Mouse (Mus musculus): ENCODE data around the gene Atp1a2. TPM values are rescaled to one million over a fixed set of nuclear protein-coding genes. Genes with fewer than 3 reads are reported as not detected.

Atp1a2 gene
- polyA plus RNA-seq, 1 experiment from 2014 or later: 17.6 TPM

DNA sequence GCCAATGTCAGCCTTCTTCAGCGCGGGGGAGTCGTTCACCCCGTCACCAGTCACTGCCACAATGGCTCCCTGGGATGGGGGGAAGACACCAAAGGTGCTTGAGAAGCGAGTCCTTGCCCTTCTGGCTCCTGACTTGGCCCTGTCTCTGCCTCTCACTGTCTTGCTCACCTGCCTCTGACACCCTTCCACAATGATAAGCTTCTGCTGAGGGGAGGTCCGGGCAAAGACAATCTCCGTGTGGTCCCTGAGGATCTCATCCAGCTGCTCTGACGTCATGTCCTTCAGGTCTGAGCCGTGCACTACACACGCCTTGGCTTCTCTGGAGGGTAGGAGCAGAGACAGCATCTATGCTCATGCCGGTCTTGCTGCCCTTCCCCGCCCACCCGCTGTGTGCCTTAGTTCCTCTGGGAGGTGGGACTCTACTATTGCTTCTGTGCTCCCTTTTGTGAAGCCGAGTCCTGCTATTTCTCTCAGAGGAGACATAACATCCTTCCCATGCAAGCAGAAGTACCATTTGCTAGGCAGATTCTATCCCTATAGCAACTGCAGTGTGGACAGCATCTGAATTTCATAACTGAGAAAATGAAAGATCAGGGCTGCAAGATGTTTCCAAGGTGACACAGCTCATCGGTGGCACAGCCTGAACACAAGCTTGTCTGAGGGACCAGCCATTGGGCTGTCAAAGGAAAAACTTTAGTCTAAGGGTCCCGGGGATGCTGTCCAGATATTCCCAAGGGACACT is 17.9 kb downstream of the Atp1a2 start:
- Histone ChIP-seq H3K27me3 (no peaks in the 10 kb centered on the region), H3K9me3 (replicated peaks) (no peaks in the 10 kb centered on the region), H3K27ac (no peak overlapping the region), H3K9ac (no peak overlapping the region), H3K4me3 (no peak overlapping the region), H3K4me2 (no peak overlapping the region), H3K4me1 (no peaks in the 10 kb centered on the region), H3K36me3 (ENCODE audit: poor library complexity, severe bottlenecking) (0 out of 2 replicates have a peak, but pooled peaks cover 6% of the 10 kb centered on the region)
- ATAC-seq: no peak
- 83% methylated on average over 16 of the region's 16 CpGs for WGBS

GRCm38 (mm10) chr1:172278328-172278727 is 19.5 kb downstream of the Atp1a2 start:
- 93% methylated on average over 13 of the region's 13 CpGs for WGBS
- Histone ChIP-seq H3K36me3 (ENCODE audit: poor library complexity, severe bottlenecking) (no peaks in the 10 kb centered on the region), H3K4me1 (no peaks in the 10 kb centered on the region), H3K4me2 (no peak overlapping the region), H3K27ac (no peak overlapping the region), H3K9me3 (replicated peaks) (no peaks in the 10 kb centered on the region), H3K27me3 (no peaks in the 10 kb centered on the region), H3K9ac (no peak overlapping the region), H3K4me3 (no peak overlapping the region)
- no peak for ATAC-seq

DNA sequence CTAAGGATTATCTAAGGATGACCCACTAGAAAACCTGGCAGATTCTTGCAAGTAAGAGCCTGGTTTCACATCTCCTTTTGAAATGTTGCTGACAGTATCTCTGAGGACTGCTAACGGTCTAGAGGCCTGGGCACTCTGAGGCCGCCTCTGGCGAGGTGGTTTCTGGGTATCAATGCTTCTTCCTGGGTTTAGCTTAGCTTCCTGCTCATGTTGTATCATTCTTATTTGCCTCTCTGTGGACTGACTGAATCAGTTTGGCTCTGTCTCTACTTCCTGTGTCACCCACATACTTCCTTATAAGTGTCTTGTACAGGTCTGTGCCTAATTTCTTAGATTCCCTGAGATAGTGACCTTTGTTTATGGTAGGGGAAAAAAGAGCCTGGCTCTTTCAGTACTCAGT is 20.7 kb downstream of the Atp1a2 start:
- WGBS: 73% methylated on average over 3 of the region's 3 CpGs
- no peak overlapping the region for H3K4me2 ChIP-seq

GRCm38 (mm10) chr1:172274547-172274946 is 23.3 kb downstream of the Atp1a2 start:
- no peak overlapping the region for H3K27ac ChIP-seq
- H3K4me1 ChIP-seq: peaks cover 11% of the 10 kb centered on the region
- H3K36me3 ChIP-seq (ENCODE audit: poor library complexity, severe bottlenecking): no peaks in the 10 kb centered on the region
- 79% methylated on average over 5 of the region's 5 CpGs for WGBS
- H3K9ac ChIP-seq: no peak overlapping the region
- no peak overlapping the region for H3K4me2 ChIP-seq
- H3K27me3 ChIP-seq: no peaks in the 10 kb centered on the region
- no peak for ATAC-seq
- H3K9me3 ChIP-seq (replicated peaks): no peaks in the 10 kb centered on the region
- H3K4me3 ChIP-seq: no peak overlapping the region

More for the DNA sequence above, 20.7 kb downstream of the Atp1a2 start:
- peaks cover 1% of the 10 kb centered on the region; the same call in 1 of the 2 replicates for H3K4me1 ChIP-seq
- no peaks in the 10 kb centered on the region for H3K27me3 ChIP-seq
- no peaks in the 10 kb centered on the region for H3K36me3 ChIP-seq (ENCODE audit: poor library complexity, severe bottlenecking)
- no peak for ATAC-seq
- no peak overlapping the region for H3K4me3 ChIP-seq
- no peak overlapping the region; the same call in 1 of the 2 replicates for H3K27ac ChIP-seq
- no peaks in the 10 kb centered on the region for H3K9me3 ChIP-seq (replicated peaks)
- no peak overlapping the region for H3K9ac ChIP-seq

- no peak overlapping the region for H3K9ac ChIP-seq
- WGBS: 63% methylated on average over 5 of the region's 5 CpGs
- no peak for ATAC-seq
These were observed 23.7 kb downstream of the Atp1a2 start for GRCm38 (mm10) chr1:172274116-172274515.

GRCm38 (mm10) chr1:172273386-172273785 is 24.5 kb downstream of the Atp1a2 start:
- Histone ChIP-seq H3K27me3 (no peaks in the 10 kb centered on the region), H3K4me2 (no peak overlapping the region), H3K4me3 (no peak overlapping the region), H3K9ac (no peak overlapping the region), H3K9me3 (replicated peaks) (no peaks in the 10 kb centered on the region), H3K4me1 (peaks cover 11% of the 10 kb centered on the region), H3K36me3 (ENCODE audit: poor library complexity, severe bottlenecking) (no peaks in the 10 kb centered on the region), H3K27ac (no peak overlapping the region)
- ATAC-seq: no peak
- 93% methylated on average over 6 of the region's 6 CpGs for WGBS

More at GRCm38 (mm10) chr1:172274116-172274515, 23.7 kb downstream of the Atp1a2 start:
- Histone ChIP-seq H3K27ac (no peak overlapping the region), H3K4me1 (peaks cover 11% of the 10 kb centered on the region), H3K4me2 (no peak overlapping the region), H3K36me3 (ENCODE audit: poor library complexity, severe bottlenecking) (no peaks in the 10 kb centered on the region), H3K4me3 (no peak overlapping the region), H3K9me3 (replicated peaks) (no peaks in the 10 kb centered on the region), H3K27me3 (no peaks in the 10 kb centered on the region)

GRCm38 (mm10) chr1:172271765-172272164 is 26.1 kb downstream of the Atp1a2 start:
- Histone ChIP-seq H3K27ac (0 out of 2 replicates have a peak overlapping the region, but pooled peaks have one; percentile 2), H3K9ac (no peak overlapping the region), H3K36me3 (ENCODE audit: poor library complexity, severe bottlenecking) (no peaks in the 10 kb centered on the region), H3K4me1 (peaks cover 11% of the 10 kb centered on the region), H3K27me3 (no peaks in the 10 kb centered on the region), H3K4me2 (no peak overlapping the region), H3K4me3 (no peak overlapping the region), H3K9me3 (replicated peaks) (no peaks in the 10 kb centered on the region)
- 29% methylated on average over 10 of the region's 10 CpGs for WGBS
- ATAC-seq: peak; percentile 92

DNA sequence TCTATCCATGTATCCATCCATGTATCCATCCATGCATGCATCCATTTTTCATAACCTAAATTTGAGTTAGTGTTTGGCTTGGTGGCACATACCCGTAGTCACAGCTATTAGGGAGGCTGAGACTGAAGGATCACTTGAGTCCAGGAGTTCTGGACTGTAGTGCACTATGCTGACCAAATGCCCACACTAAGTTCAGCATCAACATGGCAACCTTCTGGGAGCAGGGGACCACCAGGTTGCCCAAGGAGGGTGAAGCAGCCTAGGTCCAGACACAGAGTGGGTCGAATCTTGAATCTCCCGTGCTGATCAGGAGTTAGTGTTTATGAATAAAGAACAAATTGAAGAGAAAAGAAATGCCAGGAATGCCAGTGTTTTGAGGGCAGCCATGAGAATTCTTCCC is 26.7 kb downstream of the Atp1a2 start:
- peak; percentile 41; the same call in 1 of the 2 replicates for ATAC-seq
- H3K4me2 ChIP-seq: no peak overlapping the region
- no peak overlapping the region for H3K4me3 ChIP-seq
- H3K4me1 ChIP-seq: peaks cover 11% of the 10 kb centered on the region
- no peaks in the 10 kb centered on the region for H3K27me3 ChIP-seq
- no peak overlapping the region for H3K9ac ChIP-seq
- no peaks in the 10 kb centered on the region for H3K9me3 ChIP-seq (replicated peaks)
- no peaks in the 10 kb centered on the region for H3K36me3 ChIP-seq (ENCODE audit: poor library complexity, severe bottlenecking)
- WGBS: 59% methylated on average over 3 of the region's 3 CpGs
- H3K27ac ChIP-seq: 0 out of 2 replicates have a peak overlapping the region, but pooled peaks have one; percentile 33

DNA sequence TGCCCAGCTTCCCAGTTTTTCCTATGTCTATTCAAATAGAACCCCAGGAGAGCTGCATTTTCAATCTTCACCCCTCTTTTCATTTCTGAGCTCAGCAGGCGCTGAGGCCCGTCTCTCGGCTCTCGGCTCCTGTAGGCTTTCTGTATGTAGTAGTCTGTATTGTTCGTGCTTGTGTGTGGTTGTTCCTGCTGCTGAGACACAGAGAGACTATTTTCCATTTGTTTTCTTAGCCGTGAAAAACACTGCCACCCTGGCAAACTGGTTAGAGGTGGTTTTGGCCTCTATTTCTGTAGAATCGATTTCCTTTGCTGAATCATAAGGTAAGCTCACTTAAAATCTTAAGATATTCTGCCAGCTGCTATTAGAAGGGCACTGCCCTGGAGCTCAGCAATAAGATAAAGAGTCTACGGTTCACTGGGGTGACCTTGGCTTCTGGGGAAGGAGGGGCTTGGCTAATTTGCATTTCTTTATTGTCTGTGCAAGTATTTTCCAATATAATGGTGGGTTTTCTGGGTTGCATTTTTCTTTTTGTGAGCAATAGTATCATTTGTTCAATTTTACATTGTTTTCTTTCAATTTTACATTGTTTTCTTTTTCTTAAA is 36.3 kb downstream of the Atp1a2 start, which contains the start of gene Igsf8:
TSS of gene Igsf8 (plus strand) at position 165 of the 602 bp plus-strand sequence.
- ATAC-seq: 0 out of 2 replicates have a peak, but pooled peaks have one; percentile 58
- Histone ChIP-seq H3K9ac (peak within 1 kb of the TSS; percentile 34; the same call in 1 of the 2 replicates), H3K27ac (peak within 1 kb of the TSS; percentile 77), H3K4me2 (peak within 1 kb of the TSS; percentile 25), H3K4me3 (no peak within 1 kb of the TSS), H3K36me3 (ENCODE audit: poor library complexity, severe bottlenecking) (no peaks in the 10 kb centered on the region), H3K4me1 (peaks cover 10% of the 10 kb centered on the region), H3K27me3 (no peaks in the 10 kb centered on the region), H3K9me3 (replicated peaks) (peaks cover 4% of the 10 kb centered on the region; the same call in 1 of the 2 replicates)
- WGBS: 9% methylated on average over 8 of the region's 8 CpGs

- Histone ChIP-seq H3K4me3 (no peak within 1 kb of the TSS), H3K36me3 (ENCODE audit: poor library complexity, severe bottlenecking) (no peaks in the 10 kb centered on the region), H3K27ac (no peak within 1 kb of the TSS), H3K4me2 (no peak within 1 kb of the TSS), H3K9ac (no peak within 1 kb of the TSS), H3K4me1 (peaks cover 10% of the 10 kb centered on the region), H3K9me3 (replicated peaks) (no peaks in the 10 kb centered on the region), H3K27me3 (no peaks in the 10 kb centered on the region)
- 88% methylated on average over 6 of the region's 6 CpGs for WGBS
- no peak for ATAC-seq
These were observed 39.5 kb downstream of the Atp1a2 start, which contains the start of gene Atp1a4 for GRCm38 (mm10) chr1:172258314-172258713. Gene Atp1a4 (minus strand): TSS chr1:172258414.

DNA sequence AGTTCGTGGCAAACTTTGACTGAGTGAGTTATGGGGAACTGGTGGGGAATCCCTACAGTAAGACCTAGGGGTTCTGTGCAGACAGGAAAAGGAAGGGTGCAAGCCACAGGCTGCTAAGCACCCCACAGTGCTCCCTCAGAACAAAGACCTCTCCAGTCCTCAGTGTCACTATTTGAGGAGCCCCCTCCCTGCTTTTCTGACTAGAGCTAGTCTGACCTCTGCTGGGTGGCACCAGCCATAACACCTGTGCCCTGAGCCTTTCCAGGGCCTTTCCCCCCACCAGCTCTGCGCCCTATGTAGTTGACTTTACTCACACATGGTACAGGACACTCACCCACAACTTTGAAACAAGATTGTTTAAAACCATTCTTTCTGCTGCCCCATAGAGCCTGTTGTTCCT is 50.2 kb downstream of the Atp1a2 start:
- H3K27ac ChIP-seq: no peak overlapping the region; the same call in 1 of the 2 replicates
- H3K9ac ChIP-seq: no peak overlapping the region
- peaks cover 25% of the 10 kb centered on the region for H3K4me1 ChIP-seq
- 0 out of 2 replicates have a peak, but pooled peaks cover 3% of the 10 kb centered on the region for H3K27me3 ChIP-seq
- ATAC-seq: peak; percentile 78
- 34% methylated on average over 2 of the region's 2 CpGs for WGBS
- no peak overlapping the region for H3K4me2 ChIP-seq
- no peaks in the 10 kb centered on the region for H3K9me3 ChIP-seq (replicated peaks)
- no peaks in the 10 kb centered on the region for H3K36me3 ChIP-seq (ENCODE audit: poor library complexity, severe bottlenecking)
- H3K4me3 ChIP-seq: no peak overlapping the region

- ATAC-seq: no peak
- 0 out of 2 replicates have a peak, but pooled peaks cover 3% of the 10 kb centered on the region for H3K27me3 ChIP-seq
- H3K4me1 ChIP-seq: peaks cover 29% of the 10 kb centered on the region
- no peak overlapping the region for H3K9ac ChIP-seq
- no peaks in the 10 kb centered on the region for H3K9me3 ChIP-seq (replicated peaks)
- no peaks in the 10 kb centered on the region for H3K36me3 ChIP-seq (ENCODE audit: poor library complexity, severe bottlenecking)
- H3K27ac ChIP-seq: no peak overlapping the region
- 70% methylated on average over 4 of the region's 4 CpGs for WGBS
- no peak overlapping the region for H3K4me2 ChIP-seq
- H3K4me3 ChIP-seq: no peak overlapping the region
These were observed 50.6 kb downstream of the Atp1a2 start for GRCm38 (mm10) chr1:172247216-172247615.

Data from forebrain, embryonic 13.5 days (tissue).